Mouse (Mus musculus) embryonic facial prominence, embryonic 11.5 days (tissue): ENCODE measurements around the gene Pgap3. TPM values are rescaled to one million over a fixed set of nuclear protein-coding genes. Genes with fewer than 3 reads are reported as not detected.
A peak's percentile ranks its signal among the peaks of the same experiment; 100 is the strongest.

ENCODE experiments used
- ATAC-seq: fragments of 200-750 bp; cut with Nextera tagmentation; replicated peaks from 2 replicates; pipeline ENCODE4 v1.8.0; 2017; ENCODE audit warnings: low read depth; ENCODE audit not compliant: insufficient number of reproducible peaks, low FRiP score, low TSS enrichment
- DNase-seq: peaks from one replicate; pipeline ENCODE4 v3.0.0-alpha.2; 2015; ENCODE audit warnings: low spot score
- H3K27ac ChIP-seq: fragments of 300-500 bp; sonication (generic); replicated peaks from 2 replicates; pipeline ENCODE4 v1.5.1; 2014; ENCODE audit warnings: mild to moderate bottlenecking, low read depth, low read length, control low read depth
- H3K27me3 ChIP-seq: fragments of 300-500 bp; sonication (generic); 2 replicates; pipeline ENCODE4 v1.6.1; 2014; ENCODE audit warnings: mild to moderate bottlenecking, low read length, moderate library complexity, mixed read lengths; ENCODE audit not compliant: control insufficient read depth, insufficient read depth
- H3K36me3 ChIP-seq: fragments of 300-500 bp; sonication (generic); replicated peaks from 2 replicates; pipeline ENCODE4 v1.6.1; 2014; ENCODE audit warnings: low read depth, mild to moderate bottlenecking, low read length, moderate library complexity, mixed read lengths; ENCODE audit not compliant: control insufficient read depth, insufficient read depth
- H3K4me1 ChIP-seq: fragments of 300-500 bp; sonication (generic); 2 replicates; pipeline ENCODE4 v1.6.1; 2014; ENCODE audit warnings: low read length, mixed read lengths; ENCODE audit not compliant: control insufficient read depth, insufficient read depth
- H3K4me2 ChIP-seq: fragments of 300-500 bp; sonication (generic); 2 replicates; pipeline ENCODE4 v1.6.1; 2014; ENCODE audit warnings: low read depth, mild to moderate bottlenecking, control low read depth, low read length, moderate library complexity
- H3K4me3 ChIP-seq: fragments of 300-500 bp; sonication (generic); 2 replicates; pipeline ENCODE4 v1.5.1; 2014; ENCODE audit warnings: low read depth, low read length, control low read depth
- H3K9ac ChIP-seq: fragments of 300-500 bp; sonication (generic); replicated peaks from 2 replicates; pipeline ENCODE4 v1.6.1; 2014; ENCODE audit warnings: mild to moderate bottlenecking, control low read depth, low read length
- H3K9me3 ChIP-seq: fragments of 300-500 bp; sonication (generic); replicated peaks from 2 replicates; pipeline ENCODE4 v1.6.1; 2016; ENCODE audit warnings: mild to moderate bottlenecking, low read length, inconsistent platforms, mixed read lengths; ENCODE audit not compliant: control insufficient read depth
- WGBS: fragments of 180-500 bp; shearing (Covaris S2); extraction: QIAGEN DNeasy Blood & Tissue Kit; methylation state at CpG from one replicate; pipeline ENCODE4 v1.1.7; 2014; 5-methylcytosine and 5-hydroxymethylcytosine counted together
- polyA plus RNA-seq: library from polyadenylated mRNA; unstranded; fragments of >200 nt; fragmentation: Nextera tagmentation; extraction: Ambion mirVana; gene quantifications from 2 replicates; pipeline ENCODE4 v1.2.1, GENCODE M21; 2014

The Pgap3 gene
- polyA plus RNA-seq, 1 experiment from 2014 or later: 6.5 TPM

DNA sequence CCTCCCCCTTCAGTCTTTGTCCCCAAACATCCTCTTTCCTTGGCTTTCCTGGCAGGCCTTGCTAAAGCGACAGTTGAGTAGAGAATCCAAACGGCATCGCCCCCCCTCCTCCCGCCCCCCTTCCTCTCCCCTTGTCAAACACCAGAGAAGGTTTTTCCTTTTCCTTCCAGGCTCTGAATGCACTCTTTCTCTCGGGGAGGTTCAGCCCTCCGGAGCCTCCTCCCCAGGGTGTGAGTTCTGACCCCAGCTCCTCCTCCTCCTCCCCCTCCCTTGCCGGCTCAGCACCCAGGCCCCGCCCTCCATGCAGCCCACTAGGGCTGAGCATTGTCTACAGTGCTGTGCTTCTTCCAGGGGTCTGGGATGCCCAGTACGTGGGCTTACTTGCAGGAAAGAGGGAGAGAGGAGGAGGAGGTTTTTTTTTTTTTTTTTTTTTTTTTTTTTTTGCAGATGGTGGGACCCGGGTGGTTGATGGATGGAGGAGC, 9.1 kb upstream of the Pgap3 start:
- H3K27me3 ChIP-seq: no peaks in the 10 kb centered on the region
- no peaks in the 10 kb centered on the region; the same call in 1 of the 2 replicates for H3K4me1 ChIP-seq
- WGBS: 4% methylated on average over 9 of the region's 10 CpGs
- no peak overlapping the region for H3K27ac ChIP-seq
- H3K9ac ChIP-seq: peak overlapping the region; percentile 48
- H3K4me3 ChIP-seq: no peak overlapping the region
- H3K9me3 ChIP-seq: no peaks in the 10 kb centered on the region
- no peaks in the 10 kb centered on the region for H3K36me3 ChIP-seq
- ATAC-seq: peak; percentile 69
- peak; percentile 64 for DNase-seq
- H3K4me2 ChIP-seq: peak overlapping the region; percentile 27

DNA sequence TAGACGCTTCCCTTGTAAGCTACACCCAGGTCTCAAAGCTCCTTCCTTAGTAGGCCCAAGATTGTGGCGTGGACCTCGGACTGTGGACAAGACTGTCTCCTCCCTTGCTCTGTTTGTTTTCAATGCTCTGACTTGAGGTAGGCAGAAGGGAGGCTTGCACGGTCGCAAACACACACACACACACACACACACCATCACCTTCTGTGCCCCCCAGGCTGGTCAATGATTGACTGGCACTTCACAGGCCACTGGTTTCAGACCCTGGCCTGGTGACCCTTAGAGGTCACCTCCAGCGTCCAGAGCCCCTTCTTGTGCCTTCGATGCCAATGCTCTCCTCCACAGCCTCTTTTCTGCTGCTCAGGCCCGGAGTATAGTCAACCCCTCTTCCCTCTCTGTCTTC, 8.6 kb upstream of the Pgap3 start:
- no peaks in the 10 kb centered on the region for H3K27me3 ChIP-seq
- DNase-seq (no peak), ATAC-seq (no peak)
- no peaks in the 10 kb centered on the region for H3K9me3 ChIP-seq
- 35% methylated on average over 8 of the region's 8 CpGs for WGBS
- H3K4me3 ChIP-seq: no peak overlapping the region
- peak overlapping the region; percentile 48 for H3K9ac ChIP-seq
- H3K36me3 ChIP-seq: no peaks in the 10 kb centered on the region
- H3K4me1 ChIP-seq: no peaks in the 10 kb centered on the region; the same call in 1 of the 2 replicates
- H3K27ac ChIP-seq: peak overlapping the region; percentile 35; the same call in 1 of the 2 replicates
- peak overlapping the region; percentile 27 for H3K4me2 ChIP-seq

DNA sequence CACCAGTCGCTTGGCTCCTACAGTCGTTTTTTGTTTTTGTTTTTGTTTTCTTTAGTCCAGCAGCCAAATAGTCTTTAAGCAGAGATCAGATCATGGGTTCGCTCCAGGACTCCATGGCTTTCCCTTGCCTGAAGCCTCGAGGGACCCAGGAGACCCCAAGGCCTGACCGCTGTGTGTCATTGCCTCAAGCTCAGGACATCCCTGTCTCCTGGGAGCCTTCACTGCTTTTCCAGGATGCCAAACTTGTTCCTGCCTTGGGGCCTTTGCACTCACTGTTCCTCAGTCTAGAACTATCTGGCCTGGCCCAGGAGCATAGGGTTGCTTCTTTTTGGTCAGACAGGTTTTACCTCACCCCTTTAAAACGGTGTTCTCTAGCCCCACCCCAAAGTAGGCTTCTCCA, 6.3 kb upstream of the Pgap3 start:
- Histone ChIP-seq H3K27me3 (no peaks in the 10 kb centered on the region), H3K4me2 (no peak overlapping the region), H3K36me3 (no peaks in the 10 kb centered on the region), H3K4me1 (no peaks in the 10 kb centered on the region; the same call in 1 of the 2 replicates), H3K4me3 (no peak overlapping the region), H3K9ac (no peak overlapping the region), H3K27ac (no peak overlapping the region), H3K9me3 (no peaks in the 10 kb centered on the region)
- no peak for DNase-seq
- 66% methylated on average over 6 of the region's 6 CpGs for WGBS
- no peak for ATAC-seq

GRCm38 (mm10) chr11:98400816-98401215, 526 bp upstream of the Pgap3 start:
- Histone ChIP-seq H3K27ac (no peak overlapping the region), H3K36me3 (no peaks in the 10 kb centered on the region), H3K9ac (peak overlapping the region; percentile 80), H3K27me3 (no peaks in the 10 kb centered on the region), H3K9me3 (no peaks in the 10 kb centered on the region), H3K4me1 (no peaks in the 10 kb centered on the region), H3K4me3 (peak overlapping the region; percentile 58), H3K4me2 (peak overlapping the region; percentile 59)
- DNase-seq (no peak), ATAC-seq (no peak)
- WGBS: 53% methylated on average over 3 of the region's 3 CpGs

DNA sequence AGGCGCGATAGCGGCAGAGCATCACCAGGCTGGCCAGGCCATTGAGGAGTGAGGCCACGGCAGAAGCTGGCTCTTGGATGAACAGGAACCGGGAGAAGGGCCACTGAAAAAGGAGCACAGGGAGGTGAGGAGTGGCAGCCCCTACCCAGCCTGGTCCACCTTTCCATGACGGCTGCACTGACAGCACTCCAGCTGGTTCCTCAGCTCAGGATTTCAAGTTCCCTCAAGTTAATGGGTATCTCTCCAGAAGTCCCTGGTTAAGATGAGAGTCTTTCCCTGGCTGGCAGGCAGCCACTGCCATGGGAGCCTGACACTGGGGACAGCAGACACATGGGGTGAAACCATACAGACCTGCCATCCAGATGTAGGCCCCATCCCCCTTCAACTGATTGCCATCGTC, 2.3 kb downstream of the Pgap3 start:
- no peak overlapping the region for H3K9ac ChIP-seq
- H3K4me1 ChIP-seq: no peaks in the 10 kb centered on the region
- no peaks in the 10 kb centered on the region for H3K36me3 ChIP-seq
- H3K4me2 ChIP-seq: no peak overlapping the region
- no peak for DNase-seq
- H3K27ac ChIP-seq: no peak overlapping the region
- ATAC-seq: no peak
- no peaks in the 10 kb centered on the region for H3K27me3 ChIP-seq
- 90% methylated on average over 7 of the region's 7 CpGs for WGBS
- no peaks in the 10 kb centered on the region for H3K9me3 ChIP-seq
- H3K4me3 ChIP-seq: no peak overlapping the region

DNA sequence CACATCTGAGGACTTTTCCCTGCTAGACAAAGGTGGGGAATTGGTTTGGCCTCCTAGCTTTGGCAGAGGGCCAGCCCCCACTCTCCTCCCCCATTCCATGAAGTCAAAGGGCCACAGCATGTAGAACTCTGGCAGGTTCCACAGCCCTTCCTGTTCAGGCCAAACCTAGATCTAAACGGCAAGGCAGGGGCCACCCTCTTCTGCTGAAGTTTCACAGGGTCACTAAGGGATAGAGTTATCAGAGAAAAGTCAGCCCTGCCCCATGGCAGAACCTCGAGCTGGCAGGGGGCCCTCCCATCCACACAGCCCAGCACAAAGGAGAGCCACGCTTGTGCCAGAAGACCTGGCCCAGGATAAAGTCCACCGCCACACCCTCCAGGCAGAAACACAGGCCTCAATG, 5.2 kb downstream of the Pgap3 start:
- no peaks in the 10 kb centered on the region for H3K9me3 ChIP-seq
- H3K4me2 ChIP-seq: no peak overlapping the region
- DNase-seq: no peak
- no peak overlapping the region for H3K9ac ChIP-seq
- no peak overlapping the region for H3K27ac ChIP-seq
- no peak overlapping the region for H3K4me3 ChIP-seq
- WGBS: 67% methylated on average over 4 of the region's 4 CpGs
- peaks cover 3% of the 10 kb centered on the region for H3K27me3 ChIP-seq
- H3K36me3 ChIP-seq: no peaks in the 10 kb centered on the region
- no peak for ATAC-seq
- H3K4me1 ChIP-seq: no peaks in the 10 kb centered on the region

- Histone ChIP-seq H3K9me3 (no peaks in the 10 kb centered on the region), H3K9ac (no peak overlapping the region), H3K4me3 (no peak overlapping the region), H3K27me3 (peaks cover 3% of the 10 kb centered on the region), H3K36me3 (no peaks in the 10 kb centered on the region), H3K4me2 (no peak overlapping the region), H3K4me1 (no peaks in the 10 kb centered on the region), H3K27ac (no peak overlapping the region)
- WGBS: 50% methylated on average over 6 of the region's 6 CpGs
- no peak for ATAC-seq
- DNase-seq: no peak
Measured at GRCm38 (mm10) chr11:98394301-98394700, 6.0 kb downstream of the Pgap3 start.

DNA sequence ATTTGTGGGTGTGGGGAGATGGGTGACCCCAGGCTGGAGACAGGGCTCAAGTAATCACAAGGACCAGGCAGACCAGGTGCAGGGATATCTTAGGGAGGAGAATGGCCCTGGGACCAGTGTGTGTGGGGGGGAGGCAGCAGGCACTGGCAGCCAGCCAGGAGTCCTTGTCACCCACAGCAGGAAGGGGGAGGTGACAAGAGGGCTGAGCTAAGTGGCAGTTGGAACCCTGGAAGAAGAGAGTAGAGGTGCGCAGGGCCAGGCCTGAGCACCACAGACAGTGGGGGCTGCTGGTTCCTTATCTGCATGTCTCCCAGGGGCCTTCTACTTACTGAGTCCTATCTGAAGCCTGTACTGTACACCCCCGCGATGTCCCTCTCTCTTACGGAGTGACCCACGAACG, 7.0 kb downstream of the Pgap3 start:
- no peaks in the 10 kb centered on the region for H3K36me3 ChIP-seq
- H3K9ac ChIP-seq: no peak overlapping the region
- whole genome bisulfite sequencing: 64% methylated on average over 6 of the region's 6 CpGs
- peaks cover 5% of the 10 kb centered on the region for H3K27me3 ChIP-seq
- no peak for ATAC-seq
- no peak overlapping the region for H3K27ac ChIP-seq
- H3K4me1 ChIP-seq: no peaks in the 10 kb centered on the region
- H3K4me2 ChIP-seq: no peak overlapping the region
- no peak for DNase-seq
- no peaks in the 10 kb centered on the region for H3K9me3 ChIP-seq
- no peak overlapping the region for H3K4me3 ChIP-seq
